Mouse (Mus musculus): ENCODE measurements around the gene Rhebl1.

Rhebl1 gene

DNA sequence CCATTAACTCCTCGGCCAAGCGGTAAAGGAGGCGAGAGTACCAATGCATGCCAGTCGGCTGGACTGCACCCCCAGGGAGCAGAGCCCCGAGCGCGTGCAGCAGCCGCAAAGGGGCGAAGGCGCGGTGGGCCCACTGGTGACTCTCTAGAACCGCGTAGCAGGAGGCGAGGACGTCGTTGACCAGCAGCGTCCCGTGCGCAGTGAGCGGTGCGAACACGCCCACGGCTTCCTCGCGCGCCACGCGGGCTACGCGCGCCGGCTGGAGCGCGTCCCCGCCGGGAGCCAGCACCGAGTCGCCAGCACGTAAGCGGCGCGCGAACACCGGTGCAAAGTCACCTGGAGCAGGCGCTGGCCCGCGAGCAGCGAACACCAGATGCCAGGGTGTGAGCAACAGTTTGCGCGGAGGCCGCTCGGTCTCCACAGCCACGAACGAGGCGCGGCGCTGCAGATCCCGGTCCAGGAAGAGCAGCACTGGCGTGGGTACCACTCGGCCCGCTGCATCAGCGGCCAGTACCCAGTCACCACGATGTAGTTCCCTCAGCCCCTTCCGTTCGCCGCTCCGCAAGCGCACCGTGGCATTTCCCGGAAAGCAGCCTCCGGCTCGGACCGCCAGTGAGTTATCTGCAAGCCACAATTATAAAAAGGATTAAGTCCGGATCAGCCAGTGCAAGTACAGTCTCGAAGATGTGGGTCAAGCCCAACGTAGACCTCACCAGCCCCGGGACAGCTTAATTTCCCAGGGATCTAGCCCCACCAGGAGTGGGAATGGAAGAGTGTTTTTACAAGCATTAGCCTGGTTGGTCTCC lies at the start of gene Rhebl1:
TSS of gene Rhebl1 (minus strand) at position 601 of the 806 bp plus-strand sequence.
- WGBS, result 1% methylated on average over 77 of the region's 77 CpGs

- 86% methylated on average over 4 of the region's 4 CpGs for WGBS
Measured at GRCm38 (mm10) chr15:98943133-98943532, 48.8 kb upstream of the Rhebl1 start.

DNA sequence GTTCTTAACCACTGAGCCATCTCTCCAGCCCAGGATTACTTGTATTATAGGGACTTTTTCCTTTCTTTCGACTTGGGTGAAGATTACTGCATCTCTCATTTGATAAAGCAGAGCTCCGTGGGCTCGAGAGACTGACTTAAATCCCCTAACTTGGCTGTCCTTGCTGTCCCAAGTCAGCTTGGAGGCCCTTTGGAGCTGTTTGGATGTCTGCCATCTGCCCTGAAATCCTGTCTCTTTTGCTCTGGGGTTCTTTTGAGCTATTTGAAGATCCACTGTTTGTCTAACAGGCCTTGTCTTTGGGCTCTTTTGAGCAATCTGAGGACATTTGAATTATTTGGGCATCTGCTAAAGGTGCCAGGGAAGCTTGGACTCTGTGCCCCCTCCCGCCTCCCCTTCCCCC lies 47.7 kb upstream of the Rhebl1 start:
- 63% methylated on average over 4 of the region's 4 CpGs for WGBS

GRCm38 (mm10) chr15:98941539-98941938 lies 47.2 kb upstream of the Rhebl1 start:
- 71% methylated on average over 2 of the region's 2 CpGs for WGBS

DNA sequence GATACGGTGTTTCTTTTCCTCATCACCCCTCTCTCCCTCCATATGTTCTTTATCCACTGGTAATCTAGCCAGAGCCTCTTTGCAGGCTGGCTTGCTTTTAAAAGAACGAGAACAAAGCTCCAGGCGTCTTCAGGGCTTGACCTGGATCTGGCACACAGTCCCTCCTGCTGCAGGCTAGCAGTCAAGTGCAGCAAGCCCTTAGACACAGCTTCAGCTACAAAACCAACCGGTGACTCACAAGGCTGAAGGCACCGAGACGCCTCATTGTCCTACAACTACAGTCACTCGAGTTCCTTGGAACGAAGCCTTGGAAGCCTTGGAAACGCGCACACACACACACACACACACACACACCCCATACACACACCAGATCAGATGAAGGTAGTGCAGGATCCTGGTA lies 46.5 kb upstream of the Rhebl1 start:
- WGBS, result 52% methylated on average over 10 of the region's 10 CpGs

DNA sequence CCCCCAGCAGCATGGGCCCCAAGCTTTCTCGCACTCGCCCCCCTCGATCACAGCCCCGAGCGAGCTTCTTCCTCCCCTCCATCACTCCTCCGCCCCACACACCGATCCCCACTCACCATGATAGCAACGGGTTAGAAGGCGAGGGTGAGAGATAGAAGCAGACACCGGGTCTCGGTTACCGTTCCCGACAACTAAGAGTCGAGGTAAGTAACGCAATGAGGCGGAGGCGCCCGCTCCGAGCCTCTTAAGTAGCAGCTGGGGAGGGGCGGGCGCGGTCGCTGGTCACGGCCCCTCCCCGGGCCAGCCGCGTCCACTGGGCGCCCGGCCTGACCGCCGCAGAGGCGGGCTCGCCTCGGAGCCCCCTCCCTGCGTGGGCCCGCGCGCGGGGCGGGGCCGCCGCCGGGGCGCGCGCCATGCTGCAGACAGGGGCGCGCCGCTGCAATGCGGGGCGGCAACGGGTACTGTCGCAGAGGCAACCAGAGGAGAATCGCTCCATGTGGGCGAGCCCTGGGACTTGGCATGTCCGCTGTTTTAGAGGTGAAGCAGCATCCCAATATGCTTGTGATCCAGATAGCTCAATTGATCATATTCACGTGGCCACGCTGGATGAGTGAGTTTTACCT lies 40.0 kb upstream of the Rhebl1 start, which contains the start of gene Tuba1b:
TSS of gene Tuba1b (minus strand) at position 349 of the 623 bp plus-strand sequence.
- under 1% methylated on average over 57 of the region's 58 CpGs for WGBS

DNA sequence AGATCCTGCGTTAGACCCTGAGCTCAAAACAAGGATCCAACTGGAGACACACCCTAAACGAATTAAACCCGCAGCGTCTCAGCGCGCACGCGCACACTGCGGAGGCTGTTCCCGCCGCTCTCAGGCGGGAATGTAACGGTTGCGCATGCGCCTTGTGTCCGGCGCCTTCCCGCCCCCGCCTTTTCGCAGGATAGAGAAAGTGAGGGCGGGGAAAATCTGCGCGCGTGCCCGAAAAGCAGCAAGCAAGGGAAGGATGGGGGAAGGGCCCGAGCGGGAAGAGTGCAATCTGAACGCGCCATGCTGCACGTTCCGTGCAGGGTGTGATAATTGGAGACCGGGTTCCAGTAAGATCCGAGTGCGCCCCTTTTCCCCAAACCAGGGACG lies 39.5 kb upstream of the Rhebl1 start:
- WGBS, result under 1% methylated on average over 35 of the region's 35 CpGs

DNA sequence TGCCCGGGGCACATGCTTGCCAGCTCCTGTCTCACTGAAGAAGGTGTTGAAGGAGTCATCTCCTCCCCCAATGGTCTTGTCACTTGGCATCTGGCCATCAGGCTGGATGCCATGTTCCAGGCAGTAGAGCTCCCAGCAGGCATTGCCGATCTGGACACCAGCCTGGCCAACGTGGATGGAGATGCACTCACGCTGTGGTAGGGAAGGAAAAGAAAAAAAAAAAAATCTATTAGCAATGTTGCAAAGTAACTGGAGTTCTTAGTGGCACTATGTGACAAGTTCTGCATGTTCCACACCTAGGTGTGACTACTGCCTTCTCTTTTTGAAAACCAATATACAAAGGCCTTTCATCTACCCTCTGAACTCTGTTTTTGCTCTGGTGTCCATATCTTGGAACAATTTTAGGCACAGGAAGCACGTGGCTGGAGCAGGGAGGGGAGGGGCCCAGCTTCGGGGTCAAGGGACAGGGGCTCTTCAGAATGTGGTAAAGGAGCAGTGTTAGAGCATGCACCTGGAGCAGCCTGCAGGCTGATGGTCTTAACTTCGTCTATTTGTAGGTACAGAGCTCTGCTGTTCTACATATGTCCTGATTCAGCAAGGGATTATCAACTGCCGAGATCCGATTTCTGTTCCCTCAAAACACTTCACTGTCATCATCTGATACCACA lies 38.8 kb upstream of the Rhebl1 start:
- WGBS, result 3% methylated on average over 8 of the region's 9 CpGs

DNA sequence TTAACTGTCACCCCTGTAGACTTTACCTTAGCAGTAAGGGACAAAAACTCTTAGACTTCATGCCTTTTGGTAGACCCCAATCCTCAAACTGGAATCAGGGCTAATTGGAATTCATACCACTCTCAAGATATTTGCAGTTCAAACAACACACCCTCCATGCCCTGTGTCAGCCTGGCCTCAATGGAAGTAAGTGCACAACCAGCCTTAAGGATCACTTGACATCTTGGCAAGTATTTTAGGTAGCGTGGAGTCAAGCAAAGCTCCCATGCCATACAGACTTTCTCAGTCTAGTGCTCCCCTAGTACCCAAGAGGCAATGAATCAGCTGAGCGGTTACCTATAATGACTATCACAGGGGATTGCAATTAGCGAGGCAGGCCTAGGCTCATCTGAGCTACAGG lies 36.7 kb upstream of the Rhebl1 start:
- 61% methylated on average over 3 of the region's 3 CpGs for WGBS

GRCm38 (mm10) chr15:98930017-98930734 lies 35.8 kb upstream of the Rhebl1 start:
- WGBS, result 39% methylated on average over 8 of the region's 8 CpGs

DNA sequence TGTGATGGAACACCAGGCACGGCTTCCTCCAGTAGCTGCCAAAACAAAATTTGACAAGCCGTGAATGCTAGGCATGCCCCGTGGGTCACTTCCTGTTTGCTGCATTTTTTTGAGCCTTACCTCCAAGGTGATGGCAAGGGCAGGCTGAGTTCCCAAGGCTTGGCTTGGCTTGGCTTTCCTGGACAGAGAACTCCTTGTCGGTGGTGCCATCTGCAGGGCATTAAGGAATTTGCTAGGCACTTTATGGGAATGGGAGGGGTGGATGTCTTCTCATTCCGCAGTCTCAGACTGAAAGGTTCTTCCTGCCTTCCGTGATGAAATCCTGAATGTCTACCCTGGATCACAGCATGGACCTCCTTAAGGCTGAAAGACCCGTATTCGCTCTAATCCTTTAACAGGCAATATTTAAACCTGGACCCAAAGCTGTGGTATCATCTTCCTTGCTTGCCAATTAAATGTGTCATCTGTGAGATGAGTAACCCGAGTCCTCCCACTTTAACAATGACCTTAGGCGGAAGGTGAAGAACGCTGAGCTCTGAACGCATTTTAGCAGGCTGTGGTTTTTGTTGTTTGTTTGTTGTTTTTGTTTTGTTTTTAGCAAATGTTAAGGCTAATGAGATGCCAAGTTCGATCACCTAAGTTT lies 34.4 kb upstream of the Rhebl1 start:
- 9% methylated on average over 13 of the region's 13 CpGs for WGBS

DNA sequence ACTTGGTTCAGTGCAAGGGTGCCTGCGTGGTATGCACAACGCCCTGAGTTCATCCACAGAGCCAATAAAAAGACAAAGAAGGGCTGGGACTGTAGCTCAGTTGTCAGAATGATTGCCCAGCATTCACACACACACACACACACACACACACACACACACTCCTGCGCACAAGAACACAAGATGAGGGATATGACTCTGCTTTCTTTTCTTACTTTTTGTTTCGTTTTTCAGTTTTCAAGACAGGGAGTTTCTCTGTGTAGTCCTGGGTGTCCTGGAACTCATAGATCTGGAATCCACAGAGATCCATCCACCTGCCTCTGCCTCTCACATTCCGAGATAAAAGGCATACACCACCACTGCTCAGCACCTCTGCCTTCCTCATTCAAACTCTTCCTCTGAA lies 33.2 kb upstream of the Rhebl1 start:
- WGBS, result 84% methylated on average over 5 of the region's 5 CpGs

- WGBS, result 90% methylated on average over 3 of the region's 3 CpGs
Measured at GRCm38 (mm10) chr15:98924682-98925081, 30.3 kb upstream of the Rhebl1 start.

GRCm38 (mm10) chr15:98923031-98923537 lies 28.7 kb upstream of the Rhebl1 start:
- 83% methylated on average over 2 of the region's 2 CpGs for WGBS

DNA sequence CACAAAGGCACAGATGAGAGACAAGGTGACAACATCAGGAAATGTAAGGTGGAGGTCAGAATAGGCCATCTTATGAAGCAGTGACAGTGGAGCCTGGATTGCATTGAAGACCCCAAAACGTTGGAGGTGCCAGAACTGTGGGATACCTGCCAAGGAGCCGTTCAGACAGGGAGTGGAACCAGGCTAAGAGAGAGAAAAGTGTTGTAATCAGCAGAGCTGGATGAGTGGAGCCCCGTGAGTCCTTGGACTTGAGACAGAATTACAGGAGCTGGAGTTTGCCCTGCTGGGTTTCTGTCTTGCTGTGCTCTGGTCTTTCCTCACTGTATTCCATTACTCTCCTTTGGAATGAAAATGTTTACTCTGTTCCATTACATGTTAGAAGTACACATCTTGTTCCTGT lies 28.2 kb upstream of the Rhebl1 start:
- WGBS, result 44% methylated on average over 3 of the region's 3 CpGs

- 69% methylated on average over 5 of the region's 5 CpGs for WGBS
Measured at GRCm38 (mm10) chr15:98921510-98921909, 27.2 kb upstream of the Rhebl1 start.

DNA sequence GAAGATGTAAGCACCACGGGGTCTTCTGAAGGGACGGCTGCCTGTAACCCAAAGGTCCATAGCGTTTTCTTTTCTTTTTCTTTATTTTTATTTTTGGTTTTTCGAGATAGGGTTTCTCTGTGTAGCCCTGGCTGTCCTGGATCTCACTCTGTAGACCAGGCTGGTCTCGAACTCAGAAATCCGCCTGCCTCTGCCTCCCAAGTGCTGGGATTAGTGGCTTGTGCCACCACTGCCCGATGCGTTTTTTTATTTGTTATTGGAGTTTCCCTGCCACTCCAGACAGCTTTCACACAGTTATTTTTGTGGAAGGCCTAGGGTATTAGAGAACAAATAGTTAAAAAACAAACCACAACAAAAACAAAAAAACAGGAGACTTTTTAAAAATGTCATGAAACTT lies 24.2 kb upstream of the Rhebl1 start:
- WGBS, result 13% methylated on average over 8 of the region's 8 CpGs

DNA sequence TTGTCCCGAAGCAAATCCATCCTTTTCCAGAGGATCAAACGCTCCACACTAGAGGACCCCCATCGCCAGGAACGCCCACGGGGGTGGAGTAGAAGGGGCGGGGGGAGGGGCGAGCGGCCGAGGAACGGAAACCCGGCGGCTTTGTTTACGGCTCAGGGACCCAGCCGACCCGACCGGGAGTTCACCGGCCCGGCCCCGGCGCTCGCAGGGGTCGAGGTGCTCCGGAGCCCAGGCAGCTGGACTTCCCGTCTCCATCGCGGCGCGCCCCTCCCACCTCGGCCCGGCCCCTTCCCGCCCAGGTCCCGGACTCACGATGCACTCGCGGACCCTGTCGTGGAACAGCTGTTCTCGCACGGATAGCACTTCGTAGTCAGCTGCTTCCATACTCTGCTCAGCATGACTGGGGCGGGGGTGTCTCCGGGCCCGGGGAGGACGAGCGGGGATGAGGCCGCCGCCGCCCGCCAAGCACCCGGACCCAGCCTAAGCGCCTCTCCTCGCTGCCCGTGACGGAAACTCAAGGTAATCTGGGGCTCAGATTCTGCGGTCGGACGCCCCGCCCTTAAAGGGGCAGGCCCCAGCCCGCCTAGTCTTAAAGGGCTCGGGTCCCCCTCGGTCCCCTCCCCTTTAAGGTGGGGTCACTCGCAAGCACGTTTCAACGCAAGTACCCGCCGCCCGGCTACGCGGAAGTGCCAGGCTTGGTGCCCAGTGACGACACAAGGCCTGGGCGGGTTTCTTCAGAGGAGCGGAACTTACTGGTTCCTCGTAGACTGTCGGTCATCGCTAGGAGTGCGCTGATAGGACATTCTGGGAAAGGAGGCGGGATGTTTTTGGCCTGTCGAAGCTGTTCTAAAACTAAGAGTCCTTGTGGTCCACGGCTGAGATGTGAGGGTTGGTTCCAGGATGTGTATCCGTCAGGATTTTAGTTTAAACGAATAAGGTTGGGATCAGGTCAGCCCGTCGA lies 23.5 kb upstream of the Rhebl1 start, which contains the start of gene Lmbr1l:
TSS of gene Lmbr1l (minus strand) at position 694 of the 961 bp plus-strand sequence.
- under 1% methylated on average over 82 of the region's 82 CpGs for WGBS

DNA sequence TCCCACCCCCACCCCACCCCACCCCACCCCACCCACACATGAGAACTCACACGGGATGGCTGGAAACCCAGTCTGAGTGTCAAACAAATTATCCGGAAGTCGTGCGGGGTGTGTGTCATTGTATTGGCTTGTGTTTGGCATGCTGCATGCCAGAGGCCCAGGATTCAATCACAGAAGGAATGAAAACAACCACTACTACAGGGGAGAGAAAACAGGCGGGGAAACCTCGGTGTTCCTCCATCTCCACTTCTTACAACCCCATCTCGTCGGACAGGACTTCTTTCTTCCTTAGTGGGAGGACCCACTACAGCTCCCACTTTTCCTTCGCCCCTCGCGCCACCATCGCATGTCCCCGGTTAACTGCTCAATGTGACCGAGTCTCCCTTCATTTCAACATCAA lies 22.8 kb upstream of the Rhebl1 start:
- WGBS, result under 1% methylated on average over 14 of the region's 14 CpGs

- 94% methylated on average over 4 of the region's 4 CpGs for WGBS
Measured at GRCm38 (mm10) chr15:98916016-98916415, 21.7 kb upstream of the Rhebl1 start.
